Mouse (Mus musculus): ENCODE results near the gene Stambp.

The Stambp gene

DNA sequence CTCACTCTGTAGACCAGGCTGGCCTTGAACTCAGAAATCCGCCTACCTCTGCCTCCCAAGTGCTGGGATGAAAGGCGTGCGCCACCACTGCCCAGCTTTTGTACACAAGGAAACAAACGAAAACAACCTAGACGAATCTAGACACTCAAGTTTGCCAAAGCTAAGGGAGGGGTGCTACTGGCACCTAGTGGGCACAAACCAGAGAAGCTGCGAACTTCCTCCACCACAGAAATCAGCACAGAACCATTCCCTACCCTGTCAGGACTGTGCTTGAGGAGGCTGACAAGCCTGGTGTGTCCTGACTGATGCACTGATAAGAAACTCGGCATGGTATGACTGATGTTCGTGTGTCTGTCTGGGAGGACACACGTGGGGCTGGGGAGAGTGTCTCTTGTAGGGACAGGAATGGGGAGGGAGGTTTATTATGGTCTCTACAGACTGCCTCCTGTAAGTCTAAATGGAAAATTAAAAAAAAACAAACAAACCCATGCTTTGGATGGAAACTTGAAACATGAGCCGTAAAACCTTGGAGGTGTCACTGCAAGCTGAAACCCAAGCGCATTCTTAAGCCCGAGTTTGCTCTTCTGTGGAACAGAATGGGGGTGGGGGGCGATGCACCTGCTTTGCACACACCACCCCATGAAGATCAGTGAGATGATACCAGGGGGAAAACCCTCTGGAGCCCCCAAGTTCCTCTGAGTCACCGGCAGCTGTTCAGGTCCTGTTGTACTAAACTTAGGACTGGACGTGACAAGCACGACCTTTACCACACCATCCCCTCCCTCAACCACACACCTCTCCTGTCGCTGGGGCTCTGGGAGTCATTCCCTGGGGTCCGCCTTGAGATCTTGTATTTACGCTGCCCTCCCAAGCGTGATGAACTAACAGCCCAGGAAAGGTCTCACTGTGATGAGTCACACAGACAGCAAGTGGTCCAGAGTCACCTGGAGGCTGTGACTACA is 3.3 kb downstream of the Stambp start:
- DNase-seq (ENCODE audit: low spot score in 2 of 2), result no peak

DNA sequence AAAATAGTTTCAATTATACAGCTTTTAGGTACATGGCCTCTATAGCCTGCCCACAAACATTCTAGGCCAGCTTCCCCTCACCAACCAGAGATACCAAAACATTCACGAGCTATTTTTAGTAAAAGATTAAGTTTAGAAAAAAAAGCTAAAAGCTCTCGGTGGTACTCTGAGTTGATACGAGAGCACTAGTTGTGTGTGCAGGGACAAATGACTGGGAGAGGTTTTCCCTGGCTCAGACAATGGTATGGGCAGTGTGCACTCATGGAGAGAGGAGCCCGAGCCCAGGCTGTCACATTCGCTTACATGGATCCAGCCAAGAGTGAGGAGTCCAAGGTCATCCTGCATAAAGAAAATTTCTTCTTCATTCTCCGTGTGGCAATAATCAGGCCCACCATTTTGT is 16.6 kb downstream of the Stambp start:
- DNase-seq (ENCODE audit: low spot score in 2 of 2), result no peak

DNA sequence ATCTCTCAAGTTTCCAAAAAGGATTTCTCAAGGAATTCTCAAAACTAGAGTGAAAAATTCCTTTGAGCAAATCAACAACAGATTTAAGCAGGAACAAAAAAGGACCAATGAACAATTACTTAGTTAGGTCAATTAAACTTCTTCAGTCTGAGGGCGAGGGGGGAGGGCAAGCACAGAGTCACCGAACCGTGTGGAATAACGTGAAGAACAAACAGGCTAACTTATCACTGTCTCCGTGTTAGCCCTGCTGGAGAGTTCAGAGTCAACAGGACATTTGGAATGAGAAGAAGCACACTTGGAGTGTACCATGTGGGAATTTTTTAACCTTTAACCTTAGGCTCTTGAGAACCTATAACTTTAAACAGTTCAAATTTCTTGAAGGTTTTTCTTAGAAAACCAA is 24.2 kb downstream of the Stambp start:
- DNase-seq (ENCODE audit: low spot score in 2 of 2), result no peak

DNA sequence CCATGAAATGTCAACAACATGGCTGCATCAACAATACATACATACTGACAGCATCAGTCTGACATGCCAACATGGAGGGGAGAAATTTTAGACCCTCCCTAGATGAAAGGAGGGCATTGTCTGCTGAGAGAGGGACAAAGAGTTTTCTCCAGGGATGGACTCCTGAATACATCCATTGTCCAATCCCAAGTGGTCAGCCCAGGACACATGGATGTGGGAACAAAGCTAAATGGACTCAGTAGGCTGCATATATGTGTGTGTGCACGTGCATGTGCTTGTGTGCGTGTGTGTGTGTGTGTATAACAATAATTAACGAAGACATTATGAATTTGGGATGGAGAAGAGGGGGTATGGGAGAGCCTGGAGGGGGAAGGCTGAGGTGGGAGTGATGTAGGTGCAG is 26.8 kb downstream of the Stambp start:
- no peak for DNase-seq (ENCODE audit: low spot score in 2 of 2)

DNA sequence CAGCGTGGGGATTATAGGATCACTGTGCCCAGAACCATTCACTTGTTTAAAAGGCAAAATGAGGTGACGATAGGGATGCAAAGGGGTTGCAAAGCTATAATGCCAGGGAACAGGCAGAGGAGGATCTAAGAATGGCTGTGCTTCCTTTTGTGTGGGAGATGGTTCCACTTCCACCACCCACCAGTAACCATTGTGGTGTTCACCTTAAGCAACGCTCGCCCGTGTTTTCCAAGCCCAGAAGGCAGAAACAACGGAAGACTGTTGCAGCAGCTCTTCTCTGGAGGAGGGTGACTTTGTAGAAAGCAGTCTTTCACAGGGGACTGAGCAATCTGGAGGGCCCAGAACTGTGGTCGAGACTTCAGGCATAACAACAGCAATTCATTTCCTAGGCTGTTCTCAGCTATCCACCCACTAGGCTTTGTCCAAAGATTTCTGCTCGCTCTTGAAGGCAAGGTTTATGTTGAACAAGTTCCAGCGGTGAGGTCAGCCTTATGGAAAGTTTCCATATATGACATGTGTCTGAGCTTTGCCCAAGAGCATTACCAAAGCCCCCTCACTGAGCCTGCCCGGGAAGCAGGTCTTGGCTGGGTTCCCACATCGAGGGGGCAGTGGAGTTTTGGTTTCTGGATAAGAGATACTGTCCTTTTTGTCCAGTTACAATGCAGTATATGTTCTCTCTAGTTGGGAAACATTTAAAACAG is 30.6 kb downstream of the Stambp start:
- DNase-seq (ENCODE audit: low spot score in 2 of 2), result peak; percentile 38 to 67

DNA sequence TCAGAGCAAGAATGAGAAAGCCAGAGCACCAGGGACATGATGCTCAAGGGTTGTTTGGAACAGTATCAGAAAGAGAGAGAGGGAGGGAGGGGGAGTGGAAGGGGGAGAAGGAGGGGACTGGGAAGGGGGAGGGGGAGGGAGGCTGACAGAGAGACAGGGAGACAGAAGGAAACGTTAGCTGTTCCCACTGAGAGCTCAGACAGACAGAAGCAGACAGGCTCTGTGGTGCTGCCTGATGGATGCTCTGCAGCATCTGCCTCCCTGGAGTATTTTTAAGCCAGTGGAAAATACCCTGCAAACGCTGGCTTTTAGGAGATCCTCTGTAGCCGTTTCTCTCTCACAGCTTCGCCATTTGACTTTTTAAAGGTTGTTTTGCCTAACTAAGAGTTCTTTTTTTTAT is 32.5 kb downstream of the Stambp start:
- peak in 1 of 2 experiments; percentile 50 for DNase-seq (ENCODE audit: low spot score in 2 of 2)

DNA sequence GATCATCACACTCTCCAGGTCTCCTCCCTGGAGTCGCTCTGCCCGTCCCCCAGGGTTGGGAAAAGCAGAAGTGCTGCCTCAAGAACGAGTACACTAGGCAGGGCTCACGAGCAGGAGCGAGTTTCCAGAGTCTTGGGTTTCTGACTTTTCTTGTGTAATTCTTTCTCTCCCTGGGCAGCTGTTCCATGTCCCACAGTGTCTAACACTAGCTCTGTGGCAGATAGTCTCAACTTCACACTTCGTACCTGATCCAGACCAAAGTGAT is 35.8 kb downstream of the Stambp start:
- no peak for DNase-seq (ENCODE audit: low spot score in 2 of 2)

DNA sequence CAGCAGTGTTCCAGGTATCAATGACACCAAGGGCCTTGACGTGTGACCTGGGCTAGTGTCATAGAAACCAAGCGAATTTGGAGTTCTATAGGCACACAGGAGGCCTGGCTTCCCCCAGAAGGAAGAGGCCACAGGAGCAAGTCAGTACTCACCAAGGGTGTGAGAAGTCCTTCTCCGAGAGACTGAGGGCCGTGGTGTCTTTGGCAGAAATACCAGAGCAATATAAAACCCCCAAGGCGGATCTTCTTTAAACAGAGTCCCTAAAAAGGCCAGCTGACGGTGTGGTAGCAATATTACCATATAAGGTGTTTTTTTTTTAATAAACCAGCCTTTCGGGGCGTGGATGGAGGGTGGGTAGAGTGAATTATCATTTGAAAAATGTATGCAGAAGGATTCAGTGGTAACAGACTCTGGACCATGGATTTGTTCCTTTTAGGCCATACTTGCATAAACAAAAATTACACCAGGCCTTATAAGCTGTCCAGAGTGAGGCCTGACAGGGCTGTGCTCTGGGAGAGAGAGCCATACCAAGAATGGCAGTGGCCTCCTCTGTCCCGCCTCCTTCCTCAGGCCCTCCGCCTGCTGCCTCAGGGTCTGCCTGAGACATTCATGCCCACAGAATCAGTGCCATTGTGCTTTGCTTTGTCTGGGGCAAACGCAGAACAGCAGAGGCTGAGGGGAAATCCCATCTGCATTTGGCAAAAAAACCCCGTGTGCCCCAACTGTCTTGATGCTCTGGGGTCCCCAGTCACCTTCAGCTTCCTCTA is 36.3 kb downstream of the Stambp start, which contains the start of gene Actg2:
Actg2 (minus strand) TSS at position 238 of the 767 bp plus-strand sequence.
- no peak for DNase-seq (ENCODE audit: low spot score in 2 of 2)

DNA sequence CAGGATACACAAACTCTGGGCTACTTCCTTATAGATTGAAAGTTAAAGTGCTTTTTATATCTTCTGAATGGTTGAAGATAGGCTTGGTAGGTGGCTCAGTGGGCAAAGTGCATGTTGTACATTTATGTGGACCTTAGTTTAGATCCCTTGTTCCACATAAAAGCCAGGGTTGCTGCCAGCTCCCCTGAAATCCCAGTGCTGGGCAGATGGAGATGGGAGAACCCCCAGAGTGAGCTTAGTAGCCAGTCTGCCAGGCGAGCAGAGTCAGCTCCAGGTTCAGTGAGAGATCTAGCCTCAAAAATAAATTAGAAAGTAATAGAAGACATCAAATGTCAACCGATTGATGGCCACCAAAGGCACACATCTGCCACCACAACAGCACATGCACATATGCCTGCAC is 39.9 kb downstream of the Stambp start:
- no peak for DNase-seq (ENCODE audit: low spot score in 2 of 2)

DNA sequence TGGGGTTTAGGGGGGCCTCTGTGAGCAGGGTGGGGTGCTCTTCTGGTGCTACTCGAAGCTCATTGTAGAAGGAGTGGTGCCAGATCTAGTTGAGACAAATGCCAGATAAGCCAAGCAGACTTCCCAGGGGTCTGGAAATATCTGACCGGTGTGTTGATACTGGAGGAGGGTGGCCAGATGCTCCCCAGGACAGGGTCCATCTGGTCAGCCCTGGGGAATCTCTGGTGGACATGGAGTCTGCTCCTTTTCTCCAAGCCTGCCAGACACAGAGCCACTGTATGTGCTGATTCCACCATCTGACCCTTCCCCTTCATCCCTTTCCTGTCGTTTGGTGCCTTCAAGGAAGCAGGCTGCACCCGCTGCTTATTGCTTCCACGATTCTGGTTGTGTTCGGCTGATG is 49.3 kb downstream of the Stambp start:
- DNase-seq (ENCODE audit: low spot score in 2 of 2), result no peak

DNA sequence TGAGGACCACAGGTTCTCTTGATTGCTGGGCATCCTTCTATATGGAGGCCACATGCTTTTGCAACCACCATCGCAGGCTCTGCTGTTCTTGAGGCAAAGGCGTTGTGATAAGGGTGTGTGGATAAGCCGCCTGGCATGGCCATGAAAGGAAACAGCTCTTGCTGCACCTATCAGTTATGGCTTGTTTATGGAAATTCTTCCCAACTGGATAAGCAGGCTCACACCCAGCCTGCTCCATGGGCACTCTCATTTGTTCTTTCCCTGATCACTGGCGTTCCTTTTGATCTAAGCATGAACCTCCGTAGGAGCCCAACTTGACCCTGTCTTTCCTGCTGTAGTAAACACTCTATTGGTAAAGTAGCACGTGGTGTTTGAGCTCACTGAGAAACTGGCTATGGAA is 50.7 kb downstream of the Stambp start:
- DNase-seq (ENCODE audit: low spot score in 2 of 2), result no peak

DNA sequence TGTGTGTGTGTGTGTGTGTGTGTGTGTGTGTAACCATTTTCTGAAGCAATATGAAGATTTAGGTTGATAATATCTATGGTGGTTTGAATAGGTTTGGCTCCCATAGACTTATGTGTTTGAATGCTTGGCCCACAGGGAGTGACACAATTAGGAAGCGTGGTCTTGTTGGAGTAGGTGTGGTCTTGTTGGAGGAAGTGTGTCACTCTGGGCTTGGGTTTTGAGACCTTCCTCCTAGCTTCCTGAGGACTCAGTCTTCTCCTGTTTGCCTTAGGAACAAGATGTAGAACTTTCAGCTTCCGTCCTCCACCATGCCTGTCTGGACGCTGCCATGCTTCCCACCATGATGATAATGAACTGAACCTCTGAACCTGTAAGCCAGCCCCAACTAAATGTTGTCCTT is 53.9 kb downstream of the Stambp start:
- DNase-seq (ENCODE audit: low spot score in 2 of 2), result no peak

DNA sequence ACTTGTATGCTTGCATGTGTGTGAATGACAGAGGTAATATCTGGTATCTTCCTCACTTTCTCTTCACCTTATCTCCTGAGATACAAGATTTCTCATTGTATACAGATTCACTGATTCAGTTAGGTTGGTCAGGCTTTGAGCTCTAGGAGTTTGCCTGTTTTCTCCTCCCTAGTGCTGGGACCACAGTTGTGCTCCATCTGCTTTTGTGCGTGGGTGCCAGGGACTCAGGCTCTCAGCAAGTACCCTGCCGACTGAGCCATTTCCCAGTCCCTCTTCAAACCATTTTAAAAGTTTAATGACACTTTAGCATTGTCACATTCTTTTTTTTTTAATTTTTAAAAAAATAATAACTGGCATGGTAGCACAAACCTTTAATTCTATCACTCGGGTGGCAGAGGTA is 57.4 kb downstream of the Stambp start:
- DNase-seq (ENCODE audit: low spot score in 2 of 2), result no peak

DNA sequence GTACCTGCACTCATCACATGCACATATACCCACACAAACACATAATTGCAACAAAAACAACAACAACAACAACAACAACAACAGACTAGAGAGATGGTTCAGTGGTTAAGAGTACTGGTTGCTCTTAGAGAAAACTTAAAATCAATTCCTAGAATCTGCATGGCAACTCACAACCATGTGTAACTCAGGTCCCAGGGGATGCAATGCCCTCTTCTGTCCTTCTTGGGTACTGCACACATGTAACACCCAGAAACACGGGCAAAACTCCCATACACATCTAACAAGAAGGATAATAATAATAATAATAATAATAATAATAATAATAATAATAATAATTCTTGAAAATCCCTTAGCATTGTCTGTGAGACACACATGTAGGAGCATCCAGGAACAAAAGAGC is 60.0 kb downstream of the Stambp start:
- no peak for DNase-seq (ENCODE audit: low spot score in 2 of 2)

DNA sequence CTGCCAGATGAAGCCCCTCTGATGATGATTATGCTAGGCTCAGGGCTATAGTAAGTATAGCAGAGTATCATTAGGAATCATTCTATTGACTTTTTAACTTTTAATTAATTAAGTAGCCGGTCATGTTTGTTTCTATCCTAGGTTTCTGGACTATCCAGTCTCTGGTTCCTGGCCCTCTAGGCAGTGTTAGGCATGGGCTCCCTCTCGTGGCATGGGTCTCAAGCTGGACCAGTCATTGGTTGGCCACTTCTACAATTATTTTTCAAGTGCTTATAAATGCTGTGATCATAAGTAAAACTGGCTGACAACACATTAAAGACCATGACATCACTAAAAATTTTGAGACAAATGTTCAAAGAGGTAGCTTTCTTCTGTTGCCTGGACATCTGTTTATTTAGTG is 62.3 kb downstream of the Stambp start:
- DNase-seq (ENCODE audit: low spot score in 2 of 2), result no peak

DNA sequence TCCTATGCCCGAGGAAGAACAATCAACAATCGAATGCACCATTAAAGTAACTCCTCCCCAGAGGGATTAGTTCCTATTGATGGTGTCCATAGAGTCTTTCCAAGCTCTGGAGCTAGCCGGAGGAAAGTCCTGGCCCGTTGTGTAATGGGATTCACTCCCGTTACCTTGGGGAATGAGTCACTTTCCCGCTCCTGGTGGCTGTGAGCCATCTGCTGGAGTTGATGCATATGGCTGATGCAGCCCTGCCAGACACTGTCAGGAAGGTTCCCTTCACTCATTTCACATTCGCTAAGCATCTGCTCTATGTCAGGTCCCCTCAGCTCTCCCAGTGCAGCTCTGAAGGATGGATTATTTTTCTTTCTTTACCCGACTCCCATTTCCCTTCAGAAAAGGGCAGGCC is 63.1 kb downstream of the Stambp start:
- DNase-seq (ENCODE audit: low spot score in 2 of 2), result peak; percentile 56 to 60

DNA sequence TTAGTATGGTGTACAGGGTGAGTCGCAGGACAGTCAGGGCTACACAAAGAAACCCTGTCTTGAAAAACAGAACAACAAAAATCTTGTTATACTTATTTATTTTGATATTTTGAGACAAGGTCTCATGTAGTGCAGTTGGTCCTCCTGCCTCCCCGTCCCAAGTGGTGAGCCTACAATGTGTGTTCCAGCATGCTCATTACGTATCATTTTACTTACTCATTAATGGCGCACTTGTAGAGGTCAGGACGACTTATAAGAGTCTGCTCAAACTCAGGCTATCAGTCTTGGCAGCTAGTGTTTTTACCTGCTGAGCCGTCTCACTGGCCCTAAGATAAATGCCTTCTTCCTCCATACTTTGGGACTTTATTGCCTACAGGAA is 65.4 kb downstream of the Stambp start:
- no peak for DNase-seq (ENCODE audit: low spot score in 2 of 2)

DNA sequence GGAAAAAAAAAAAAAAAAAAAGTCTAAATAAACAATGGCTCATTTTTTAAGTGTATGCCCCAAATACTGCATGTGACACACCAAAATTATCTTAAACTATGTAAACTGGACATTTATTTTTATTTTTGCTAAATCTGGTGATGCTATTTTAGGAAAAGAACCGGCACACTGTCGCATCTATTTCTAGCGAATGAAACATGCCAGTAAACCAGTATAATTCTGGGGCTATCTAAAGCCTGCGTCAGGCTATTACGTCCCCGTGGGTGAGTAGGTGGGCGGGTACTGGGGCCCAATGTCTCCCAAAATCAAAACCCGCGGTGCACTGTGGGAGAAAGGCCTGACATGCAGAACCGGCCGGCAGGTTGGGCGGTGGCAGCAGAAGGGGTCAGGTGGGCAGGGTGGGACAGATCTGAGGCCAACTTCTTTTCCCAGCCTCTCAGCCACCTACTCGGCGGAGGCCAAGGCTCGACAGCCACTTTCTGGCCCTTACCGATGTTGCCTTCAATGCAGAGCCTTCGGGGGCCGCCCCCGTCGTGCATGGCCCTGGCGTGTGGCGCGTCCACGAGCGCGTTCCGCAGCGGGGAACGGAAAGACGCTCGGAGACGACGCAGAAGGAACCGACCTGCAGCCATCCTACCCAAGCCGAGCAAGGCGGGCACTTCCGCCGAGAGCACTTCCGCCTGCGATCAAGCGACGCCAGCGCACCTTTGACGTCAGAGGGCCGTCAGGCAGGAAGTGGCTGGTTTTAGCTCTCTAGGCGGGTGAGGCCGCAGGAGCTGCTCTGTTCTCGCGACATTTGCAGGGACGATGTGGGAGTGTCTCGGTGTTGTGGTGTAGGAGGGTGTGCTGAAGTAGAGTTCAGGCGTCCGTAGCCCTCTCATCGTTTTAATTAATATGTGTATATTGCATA is 66.0 kb downstream of the Stambp start, which contains the start of gene Dguok:
Dguok (minus strand) TSS at position 712 of the 910 bp plus-strand sequence.
- peak; percentile 97 to 98 for DNase-seq (ENCODE audit: low spot score in 2 of 2)

DNA sequence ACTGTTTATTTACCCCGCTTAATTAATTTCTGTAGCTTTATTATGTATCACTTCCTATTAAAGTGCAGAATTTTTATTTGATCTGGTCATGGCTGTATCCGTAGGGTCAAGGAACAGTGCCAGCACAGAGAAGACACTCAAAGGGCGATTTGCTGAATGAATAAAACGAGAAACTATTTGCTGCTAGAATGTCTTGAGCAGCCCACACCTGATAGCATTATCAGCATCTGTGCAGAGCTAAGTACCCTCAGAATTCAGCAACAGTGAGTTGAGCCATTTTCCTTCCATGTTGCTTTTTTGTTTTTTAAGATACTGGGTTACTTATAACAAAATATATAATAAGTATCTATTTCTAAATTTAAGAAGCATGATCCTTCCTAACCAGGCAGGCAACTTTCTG is 67.0 kb downstream of the Stambp start:
- no peak for DNase-seq (ENCODE audit: low spot score in 2 of 2)

DNA sequence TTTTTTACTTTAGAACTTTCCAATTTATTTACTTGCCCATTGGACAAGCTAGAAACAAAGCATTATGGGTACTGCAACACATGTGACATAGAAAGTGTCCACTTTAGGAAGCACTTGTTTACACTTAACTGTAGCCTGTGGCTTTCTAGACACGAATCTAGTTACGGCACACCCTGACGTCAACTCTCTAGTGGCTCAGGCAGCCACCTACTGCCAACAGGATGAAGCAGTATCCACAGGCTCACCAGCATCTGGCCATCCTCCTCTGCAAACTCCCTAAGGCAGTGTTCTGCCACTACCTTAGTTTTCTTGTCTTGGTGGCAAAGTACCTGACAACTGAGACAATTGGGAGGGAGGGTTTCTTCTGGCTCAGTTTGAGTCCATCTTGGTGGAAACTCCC is 69.2 kb downstream of the Stambp start:
- no peak for DNase-seq (ENCODE audit: low spot score in 2 of 2)

DNA sequence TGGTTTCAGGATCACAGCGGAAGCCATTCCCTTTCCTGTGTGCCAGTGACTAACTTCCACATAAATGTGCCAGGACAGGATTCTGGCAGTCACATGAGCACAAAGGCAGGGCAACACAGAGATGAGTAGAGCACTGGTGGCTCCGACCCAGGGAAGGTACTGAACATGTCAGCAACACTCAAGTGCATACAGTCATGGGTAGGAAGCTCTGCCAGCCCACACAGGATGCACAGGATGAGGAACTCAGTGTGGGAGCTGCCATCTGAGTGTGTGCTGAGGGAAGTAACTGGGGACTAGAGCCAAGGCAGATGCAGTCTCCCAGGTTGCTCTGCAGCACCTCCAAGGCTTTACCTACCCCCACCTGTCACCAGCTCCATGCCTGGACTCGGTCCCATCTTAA is 69.9 kb downstream of the Stambp start:
- DNase-seq (ENCODE audit: low spot score in 2 of 2), result peak; percentile 56
